Mouse (Mus musculus) urinary bladder, adult 2 months (tissue): ENCODE measurements around the gene Rbbp7. TPM values are rescaled to one million over a fixed set of nuclear protein-coding genes. Genes with fewer than 3 reads are reported as not detected.
"Not testable (repeated sequence)": the region's sequence is repeated elsewhere in the genome, so short reads cannot be mapped to it uniquely, and the experiment has no call there.

ENCODE experiments used
- DNase-seq: peaks from one replicate; pipeline ENCODE4 v3.0.0; 2022; ENCODE audit warnings: low spot score
- polyA plus RNA-seq: library from polyadenylated mRNA; depleted of rRNA; stranded (reverse); fragments of >200 nt; gene quantifications from 2 replicates; pipeline ENCODE4 v1.2.3, GENCODE M21; 2012; rRNA removed

Gene Rbbp7
- 227 and 245 TPM in 2 replicates for polyA plus RNA-seq

DNA sequence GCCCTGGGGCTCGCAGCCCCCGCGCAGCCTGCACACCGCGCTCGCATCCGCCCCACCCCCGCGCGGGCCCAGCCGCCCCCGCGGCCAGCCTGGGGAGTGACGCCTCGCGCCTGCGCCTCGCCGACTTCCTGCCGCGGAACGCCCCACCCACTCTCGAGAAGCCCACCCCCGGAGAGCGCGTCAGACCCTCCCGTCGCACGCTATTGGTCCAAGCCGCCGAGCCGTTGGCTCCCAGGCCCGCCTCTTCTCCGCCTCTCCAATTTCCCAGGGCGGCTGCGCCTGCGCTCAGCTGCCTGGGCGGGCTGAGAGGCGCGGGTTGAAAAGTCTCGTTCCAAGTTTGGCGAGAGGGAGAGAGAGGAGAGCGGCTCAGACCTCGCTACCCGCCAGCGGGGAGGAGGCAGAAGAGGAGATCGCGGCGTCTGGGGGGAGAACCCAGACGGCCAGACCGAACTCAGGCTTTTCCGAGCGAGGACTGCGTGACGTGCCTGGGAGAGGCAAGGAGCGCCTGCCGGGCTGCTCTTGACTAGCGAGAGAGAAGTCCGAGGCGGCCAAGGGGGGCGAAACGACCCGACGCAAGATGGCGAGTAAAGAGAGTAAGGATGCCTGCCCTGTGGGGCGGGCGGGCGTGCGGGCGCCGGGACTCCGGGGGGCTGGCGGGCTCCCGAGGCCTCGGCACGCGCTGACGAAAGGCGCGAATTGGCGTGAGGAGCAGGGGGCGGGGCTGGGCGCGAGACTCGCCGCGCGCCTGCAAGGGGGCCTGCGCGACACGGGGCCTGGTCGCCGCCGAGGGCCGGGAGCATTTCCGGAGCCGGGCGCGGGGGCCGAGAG lies at the start of gene Rbbp7:
Rbbp7 (plus strand) TSS at position 288 of the 828 bp plus-strand sequence.
- DNase-seq, result peak; percentile 74

DNA sequence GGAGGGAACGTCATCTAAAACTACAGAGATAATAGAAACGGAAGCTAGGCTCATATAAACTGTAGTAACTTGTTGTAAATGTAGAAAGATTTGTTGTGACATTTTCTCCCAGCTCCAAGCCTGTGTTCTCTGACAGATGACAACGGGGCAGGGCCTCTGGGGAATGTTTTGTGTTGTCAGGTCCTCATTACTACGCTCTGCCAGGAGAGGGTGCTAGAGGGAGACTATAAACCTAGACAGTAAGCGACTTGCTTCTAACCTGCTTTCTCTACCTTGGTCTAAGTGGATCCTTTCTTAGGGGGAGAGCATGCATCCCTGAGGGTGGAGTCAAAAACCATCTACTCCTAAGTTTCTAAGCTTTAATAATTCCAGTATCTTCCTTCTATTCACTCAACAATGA lies 42.4 kb upstream of the Rbbp7 start:
- no peak for DNase-seq

DNA sequence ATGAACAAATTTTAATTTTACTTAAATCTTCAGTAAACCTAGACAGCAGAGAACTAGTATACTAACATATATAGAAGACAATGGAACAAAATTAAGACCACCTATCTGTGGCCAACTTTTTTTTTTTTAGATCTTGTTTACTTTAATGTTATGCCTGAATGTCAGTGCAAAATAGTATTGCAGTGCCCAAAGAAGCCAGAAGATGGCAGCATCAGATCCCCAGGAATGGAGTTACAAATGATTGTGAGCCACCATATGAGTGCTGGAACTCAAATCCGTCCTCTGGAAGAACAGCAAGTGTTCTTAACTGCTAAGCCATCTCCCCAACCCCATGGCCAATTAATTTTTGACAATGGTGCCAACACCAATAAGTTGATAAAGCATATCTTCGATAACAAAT lies 40.6 kb upstream of the Rbbp7 start:
- no peak for DNase-seq

DNA sequence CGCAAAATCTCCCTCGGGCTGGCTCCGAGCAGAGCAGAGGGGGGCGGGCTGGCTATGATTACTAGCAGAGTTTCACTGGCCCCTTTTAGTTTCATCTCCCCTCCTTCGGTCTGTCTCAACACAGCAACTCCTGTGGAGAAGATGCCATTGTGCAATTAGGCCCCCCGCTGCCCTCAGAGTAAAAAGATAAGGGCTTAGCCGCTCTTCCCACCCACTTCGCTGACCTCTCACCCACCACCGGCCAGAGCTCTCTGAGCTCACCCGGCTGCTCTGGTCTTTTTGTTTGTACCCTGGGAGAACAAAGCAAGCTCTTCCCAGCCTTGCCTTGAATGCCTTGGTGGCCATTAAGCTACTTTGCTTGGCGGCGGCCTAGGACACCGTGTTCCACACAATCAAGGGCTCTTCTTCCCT lies 32.8 kb upstream of the Rbbp7 start:
- no peak for DNase-seq

DNA sequence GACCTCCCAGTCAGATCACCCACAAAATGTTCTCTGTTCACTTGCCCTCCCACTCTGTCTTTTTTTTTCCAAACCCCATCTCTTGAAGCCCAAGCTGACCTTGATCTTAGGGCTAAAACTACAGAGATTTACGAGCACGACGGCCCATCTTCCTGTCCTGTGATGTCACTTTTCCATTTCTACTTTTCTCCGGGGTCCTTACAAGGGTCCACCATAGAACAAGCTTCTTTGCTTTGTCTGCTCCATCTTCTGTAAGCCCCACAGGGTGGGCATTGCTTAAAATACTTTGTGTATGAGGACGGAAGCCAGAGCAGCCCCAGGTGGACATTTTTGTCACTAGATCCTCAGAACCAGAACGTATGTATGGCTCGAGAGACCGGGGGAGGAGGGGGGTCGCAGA lies 32.4 kb upstream of the Rbbp7 start:
- DNase-seq, result no peak

DNA sequence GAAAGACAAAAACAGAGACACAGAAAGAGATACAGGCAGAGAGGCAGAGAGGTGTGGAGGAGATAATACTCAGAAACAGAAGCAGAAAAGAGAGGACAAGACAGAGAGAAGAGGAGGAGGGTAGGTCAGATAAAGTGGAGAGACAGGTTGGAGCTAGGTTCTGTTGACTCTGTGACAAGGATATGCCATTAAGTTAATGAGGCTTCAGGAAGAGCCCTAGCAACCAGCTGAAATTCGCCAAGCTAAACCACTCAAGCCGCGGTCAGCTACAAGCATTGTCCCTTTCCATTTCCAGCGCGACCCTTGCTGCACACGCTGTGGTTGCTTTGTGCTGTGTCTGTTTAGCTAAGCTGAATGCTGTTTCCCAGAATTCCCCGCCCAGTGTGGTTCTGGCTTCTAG lies 32.0 kb upstream of the Rbbp7 start:
- DNase-seq, result no peak

DNA sequence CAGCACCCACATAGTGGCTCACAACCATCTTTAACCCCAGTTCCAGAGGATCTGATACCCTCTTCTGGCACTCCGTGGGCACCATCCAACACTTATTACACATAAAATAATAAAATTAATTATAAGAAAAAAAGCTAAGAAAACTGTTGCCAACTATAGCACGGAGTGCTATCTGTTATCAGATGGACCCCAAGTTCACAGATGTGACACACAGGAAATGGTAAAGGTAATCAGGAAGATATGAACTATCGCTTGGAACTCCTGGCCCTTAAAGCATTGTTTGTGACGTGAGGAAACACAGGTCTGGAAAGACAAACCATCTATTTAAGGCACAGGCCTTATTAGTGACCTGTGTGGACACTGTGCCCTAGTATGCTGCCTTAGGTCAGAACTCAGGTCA lies 30.2 kb upstream of the Rbbp7 start:
- no peak for DNase-seq

DNA sequence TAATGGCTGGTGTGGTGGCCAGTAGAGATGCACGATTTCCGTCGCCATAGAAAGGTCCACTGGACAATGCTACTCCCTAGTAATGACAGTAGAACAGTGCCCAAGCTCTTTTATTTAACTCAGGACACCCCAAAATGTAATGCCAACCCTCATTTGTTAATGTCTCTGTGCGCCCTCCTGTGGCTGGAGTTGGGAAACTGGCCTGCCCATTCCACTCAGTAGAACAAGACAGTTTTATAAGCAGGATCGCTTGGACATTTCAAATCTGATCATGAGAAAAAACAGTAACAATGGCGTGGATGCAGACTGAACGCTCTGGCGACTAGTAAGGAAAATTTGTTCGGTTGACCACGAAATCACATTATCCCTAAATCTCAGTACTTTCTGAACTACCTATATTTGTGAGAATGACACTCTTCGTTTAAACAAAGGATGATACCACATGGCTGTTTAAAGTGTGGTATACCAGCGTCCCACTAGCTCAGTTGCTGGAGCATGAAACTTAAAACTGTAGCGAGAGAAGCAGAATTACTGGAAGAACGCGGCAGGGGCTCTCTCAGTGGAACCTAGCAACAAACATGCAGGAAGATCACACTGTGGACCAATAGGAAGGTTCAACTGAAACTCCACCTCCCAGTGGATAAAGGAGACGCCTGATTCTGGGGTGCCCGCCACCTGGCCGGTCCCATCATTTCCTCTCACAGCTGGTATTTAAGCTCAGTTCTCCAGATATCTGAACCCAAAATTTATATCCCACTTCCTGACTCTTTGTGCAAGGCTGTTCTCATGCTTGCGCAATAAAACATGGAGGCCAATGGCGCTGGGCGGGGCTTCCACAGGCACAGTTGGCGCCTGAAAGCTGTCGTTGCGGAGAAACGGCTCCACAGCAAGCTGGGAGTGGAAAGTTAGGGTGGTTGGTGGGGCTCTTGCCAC lies 24.9 kb upstream of the Rbbp7 start:
- DNase-seq, result peak; percentile 43

DNA sequence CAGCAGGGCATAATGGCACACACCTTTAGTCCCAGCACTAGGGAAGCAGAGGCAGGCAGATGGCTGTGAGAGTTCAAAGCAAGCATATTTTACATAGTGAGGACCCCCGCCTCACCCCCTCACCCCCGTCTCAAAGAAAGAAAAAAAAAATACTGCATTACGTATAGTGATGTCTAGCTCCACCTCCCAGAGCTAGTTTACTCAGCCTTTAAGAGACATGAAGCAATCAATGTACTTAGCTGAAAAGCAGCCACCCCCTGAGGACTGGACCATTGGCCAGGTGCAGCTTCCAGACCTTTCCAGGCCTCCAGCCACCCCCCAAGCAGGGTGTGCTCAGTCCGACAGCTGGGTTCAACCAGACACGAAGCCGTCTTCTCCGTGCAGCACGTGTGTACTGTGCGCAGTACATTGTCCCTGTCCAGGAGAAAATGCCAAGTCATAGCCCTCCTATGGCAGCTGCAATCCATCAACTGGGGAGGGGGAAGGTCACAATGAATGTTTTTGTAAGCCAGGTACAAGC lies 24.0 kb upstream of the Rbbp7 start:
- DNase-seq, result no peak

DNA sequence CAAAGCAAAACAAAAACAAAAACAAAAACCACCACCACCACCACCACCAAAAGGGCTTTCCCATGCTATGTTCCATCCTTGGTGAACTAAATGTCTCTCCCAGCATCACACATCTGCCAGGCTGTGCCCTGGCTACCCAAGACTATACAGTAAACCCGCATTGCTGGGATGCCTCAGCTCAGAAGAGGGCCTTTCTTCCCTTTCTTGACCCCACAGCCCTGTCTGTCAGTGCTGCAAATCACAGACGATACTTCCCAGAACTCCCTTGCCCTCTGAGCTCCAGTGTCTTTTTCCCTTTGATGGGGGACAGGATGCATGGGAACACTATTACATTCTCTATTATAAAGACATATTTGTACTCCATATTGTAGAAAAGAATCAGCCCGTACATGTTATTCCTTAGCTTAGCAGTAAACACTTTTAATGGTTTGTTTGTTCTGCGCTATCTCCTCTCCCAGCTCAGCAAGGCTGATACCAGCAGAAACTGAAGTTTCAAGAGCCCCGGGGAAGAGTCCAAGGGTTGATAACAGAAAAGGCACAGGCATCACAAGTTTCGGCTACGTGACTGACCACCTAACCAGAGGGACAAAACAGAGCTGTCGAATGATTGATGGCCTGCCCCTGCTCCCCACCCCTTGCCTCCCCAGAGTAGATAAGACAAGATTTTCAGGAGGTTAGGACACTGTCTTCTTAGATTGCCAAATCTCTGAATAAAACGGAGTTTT lies 11.3 kb upstream of the Rbbp7 start:
- no peak for DNase-seq

DNA sequence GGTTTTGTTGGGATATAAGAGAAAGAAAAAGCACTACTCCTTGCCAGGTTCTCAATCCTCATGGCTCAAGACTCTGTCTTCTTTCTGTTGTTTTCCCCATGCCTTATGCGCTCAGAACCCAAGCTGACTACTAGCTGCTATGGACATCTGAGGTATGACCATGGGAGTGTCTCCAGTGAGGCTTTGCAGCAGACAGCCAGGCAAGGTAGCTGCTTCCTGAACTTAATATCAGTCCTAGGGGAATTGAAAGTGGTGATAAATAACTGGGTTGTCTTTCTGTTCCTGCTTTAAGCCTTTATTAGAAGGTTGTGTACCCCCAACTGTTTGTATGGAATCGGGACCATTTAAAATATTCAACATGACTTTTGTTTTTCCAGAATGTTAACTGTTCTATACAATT lies 7.8 kb upstream of the Rbbp7 start:
- no peak for DNase-seq

DNA sequence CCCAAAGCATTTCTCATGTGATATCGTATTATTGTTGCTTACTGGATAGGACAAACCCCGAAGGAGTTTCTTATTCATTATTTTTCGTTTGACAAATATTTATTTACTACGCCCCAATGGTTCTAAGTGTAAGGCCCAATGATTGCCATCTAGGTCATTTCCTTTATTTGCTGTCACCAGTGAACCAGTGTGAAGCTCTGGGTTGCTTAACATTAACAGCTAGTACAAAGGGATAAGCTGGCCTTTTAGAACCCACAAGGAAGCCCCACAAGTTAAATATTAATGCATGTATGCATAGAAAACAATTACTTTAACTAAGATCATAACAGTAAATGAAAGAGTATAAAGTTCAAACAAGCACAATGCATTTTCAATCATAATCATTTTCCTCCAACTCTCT lies 5.9 kb upstream of the Rbbp7 start:
- DNase-seq, result no peak

DNA sequence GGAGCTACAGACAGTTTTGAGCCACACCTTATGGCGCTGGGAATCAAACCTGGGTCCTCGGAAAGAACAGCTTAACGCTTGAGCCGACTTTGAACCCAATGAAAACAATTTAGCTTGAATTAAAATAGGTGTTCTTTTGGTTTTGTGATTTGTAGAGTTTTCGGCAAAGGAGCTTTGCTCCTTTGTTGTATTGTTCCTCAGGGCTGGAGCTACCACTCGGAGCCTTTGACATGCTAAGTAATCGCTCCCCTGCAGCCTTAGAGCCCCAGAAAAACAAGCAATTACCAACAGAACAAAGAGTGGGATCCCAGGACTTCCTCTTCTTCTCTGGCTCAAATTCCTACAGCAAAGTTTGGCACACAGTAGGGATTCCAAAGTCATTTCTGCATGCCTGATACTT lies 4.1 kb upstream of the Rbbp7 start:
- DNase-seq, result no peak

DNA sequence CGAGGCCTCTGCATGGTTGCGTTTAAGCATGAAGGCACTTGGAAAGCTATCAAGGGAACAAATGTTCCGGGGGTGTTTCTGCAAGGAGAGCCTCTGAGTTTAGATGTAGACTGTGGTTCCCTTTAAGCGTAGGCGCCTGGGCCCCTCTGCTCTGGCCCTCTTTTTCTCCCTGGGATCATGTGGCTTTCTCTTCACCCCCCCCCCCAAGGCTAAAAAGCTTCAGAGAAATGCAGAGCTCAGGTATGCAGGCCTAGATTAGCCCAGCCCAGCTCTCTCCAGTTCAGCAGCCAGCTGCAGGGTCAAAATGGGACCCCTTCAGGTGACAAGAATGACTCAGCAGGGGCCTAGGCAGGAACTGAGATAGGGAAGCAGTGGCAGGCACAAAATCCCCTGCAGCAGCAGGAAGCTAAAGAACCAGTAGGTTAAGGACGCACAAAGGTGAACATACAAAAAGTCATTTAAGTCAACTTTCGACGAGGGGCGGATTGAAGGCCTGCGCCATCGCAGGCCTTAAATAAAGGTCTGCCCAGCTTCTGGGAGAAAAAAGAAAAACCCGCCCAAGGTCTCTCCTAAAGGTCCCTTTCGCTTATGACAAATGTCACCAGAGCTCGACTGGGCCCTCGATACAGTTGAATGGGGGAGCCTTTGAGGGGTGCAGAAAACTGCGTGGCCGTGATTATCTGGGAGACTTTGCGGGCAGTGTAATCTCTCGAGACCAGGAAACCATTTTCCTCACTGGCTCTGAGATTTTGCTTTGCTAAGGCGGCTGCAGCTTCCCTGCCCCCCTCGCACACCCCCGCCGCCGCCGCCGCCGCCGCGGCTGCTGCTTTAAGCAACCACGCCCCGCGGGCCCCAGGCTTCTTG lies 719 bp upstream of the Rbbp7 start:
- no peak for DNase-seq

DNA sequence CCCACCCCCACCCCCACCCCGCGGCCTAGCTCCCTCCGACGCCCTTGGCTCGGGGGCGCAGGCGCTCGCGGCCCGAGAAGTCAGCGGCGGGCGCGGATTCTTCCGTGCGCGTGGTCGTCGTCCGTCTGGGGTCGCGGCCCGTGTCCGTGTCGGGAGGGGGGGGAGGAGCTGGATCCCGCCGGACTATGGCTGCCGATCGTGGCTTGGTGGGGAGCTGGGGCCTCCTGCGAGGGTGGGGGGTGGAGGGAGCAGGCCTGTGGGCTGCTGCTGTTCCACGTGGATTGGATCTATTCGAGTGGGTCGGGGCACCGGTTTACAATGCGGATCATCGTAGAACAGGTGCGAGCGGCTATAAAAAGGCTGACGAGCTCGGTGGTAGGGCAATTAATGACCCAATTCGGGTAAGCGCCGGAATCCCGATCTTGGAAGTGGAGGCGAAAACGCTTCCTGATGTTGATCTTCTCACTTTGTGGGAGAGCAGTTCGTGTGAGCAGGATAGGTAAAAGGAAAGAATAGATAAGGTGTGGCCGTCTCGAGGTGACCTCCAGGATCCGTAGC lies 835 bp downstream of the Rbbp7 start:
- no peak for DNase-seq

DNA sequence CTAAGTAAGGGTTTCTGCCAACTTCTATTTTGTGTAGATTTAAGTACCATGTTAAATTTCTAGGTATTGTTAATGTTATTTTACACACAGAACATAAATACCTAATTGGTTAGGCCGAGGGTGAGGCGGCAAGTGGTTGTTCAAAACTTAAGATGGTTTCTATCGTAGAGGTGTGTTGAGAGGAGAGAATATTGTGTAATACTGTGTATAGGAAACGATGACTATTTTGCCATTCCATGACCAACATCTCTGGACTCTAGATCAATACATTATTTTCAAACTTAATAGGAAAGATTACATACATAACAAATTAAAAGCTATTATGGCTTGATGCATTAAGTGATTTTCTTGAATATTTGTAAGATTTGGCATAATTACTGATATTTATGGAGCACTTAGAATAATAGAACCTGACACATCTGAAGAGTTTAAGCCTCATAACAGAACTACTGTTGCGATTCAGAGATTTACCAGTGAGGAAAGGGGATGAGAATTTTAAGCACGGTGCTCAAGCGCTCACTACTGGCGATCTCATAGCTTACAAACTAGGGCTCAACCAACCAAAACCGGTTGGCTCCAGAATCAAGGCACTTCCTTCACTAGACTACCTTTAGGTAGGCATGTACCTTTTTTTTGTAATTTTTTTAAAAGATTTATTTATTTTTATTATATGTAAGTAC lies 1.7 kb downstream of the Rbbp7 start:
- DNase-seq, result no peak

DNA sequence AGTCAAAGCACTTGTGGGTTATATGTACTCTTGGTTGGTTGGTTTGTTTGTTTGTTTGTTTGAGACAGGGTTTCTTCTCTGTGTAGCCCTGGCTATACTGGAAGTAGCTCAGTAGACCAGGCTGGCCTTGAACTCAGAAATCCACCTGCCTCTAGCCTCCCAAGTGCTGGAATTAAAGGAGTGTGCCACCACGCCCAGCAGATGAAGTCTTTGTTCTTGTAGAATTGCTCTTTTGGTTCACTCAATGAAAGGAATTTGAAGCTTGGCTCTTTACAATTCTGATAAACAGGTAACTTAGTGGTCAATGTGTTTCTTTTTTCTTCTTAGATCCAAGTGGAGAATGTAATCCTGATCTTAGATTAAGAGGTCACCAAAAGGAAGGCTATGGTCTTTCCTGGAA lies 10.5 kb downstream of the Rbbp7 start:
- DNase-seq, result no peak

DNA sequence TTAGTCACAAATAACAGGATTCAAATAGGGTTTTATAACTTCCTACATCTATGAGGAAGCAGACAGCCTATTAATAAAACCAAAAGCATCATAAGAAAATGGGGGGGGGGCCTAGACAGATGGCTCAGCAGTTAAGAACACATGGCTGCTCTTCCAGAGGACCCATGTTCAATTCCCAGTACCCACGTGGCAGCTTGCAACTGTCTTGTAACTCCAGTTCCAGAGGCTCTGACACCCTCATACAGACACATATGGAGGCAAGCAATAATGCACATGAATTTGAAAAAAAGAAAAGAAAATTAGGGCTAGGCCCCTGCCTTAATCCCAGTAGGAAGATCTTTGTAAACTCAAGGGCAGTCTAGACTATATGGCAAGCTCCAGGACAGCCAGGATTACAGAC lies 28.2 kb downstream of the Rbbp7 start:
- DNase-seq, result no peak

DNA sequence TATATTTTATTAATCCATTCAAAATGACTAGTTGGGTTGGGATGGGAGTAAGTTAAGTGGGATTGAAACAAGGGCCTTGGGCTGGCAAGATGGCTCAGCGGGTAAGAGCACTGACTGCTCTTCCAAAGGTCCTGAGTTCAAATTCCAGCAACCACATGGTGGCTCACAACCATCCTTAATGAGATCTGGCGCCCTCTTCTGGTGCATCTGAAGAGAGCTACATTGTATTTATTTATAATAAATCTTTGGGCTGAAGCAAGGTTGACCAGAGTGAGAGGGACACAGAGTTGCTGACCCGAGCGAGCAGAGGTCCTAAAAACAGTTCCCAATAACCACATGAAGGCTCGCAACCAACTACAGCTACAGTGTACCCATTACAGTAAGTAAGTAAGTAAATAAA lies 31.2 kb downstream of the Rbbp7 start:
- not testable (repeated sequence) for DNase-seq

DNA sequence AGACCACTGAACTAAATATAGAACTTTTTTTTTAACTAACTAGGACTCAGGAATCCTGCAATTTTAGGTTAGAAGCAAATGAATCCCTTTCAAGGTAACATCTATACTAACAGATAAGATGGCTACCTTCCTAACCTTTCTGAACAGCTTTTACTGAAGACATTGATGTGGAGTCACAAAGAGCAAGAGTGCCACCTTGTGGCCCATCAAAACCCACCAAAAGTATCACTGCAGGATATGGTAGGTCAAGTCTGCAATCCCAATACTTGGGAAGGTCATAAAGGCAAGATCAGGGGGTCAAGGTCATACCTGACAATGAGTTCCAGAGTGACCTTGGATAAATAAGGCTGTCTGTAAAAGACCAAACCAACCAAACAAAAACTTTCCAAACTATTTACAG lies 40.2 kb downstream of the Rbbp7 start:
- no peak for DNase-seq
